Mouse (Mus musculus) c-Kit-negative CD71-positive TER-119-positive erythroid progenitor cells, embryonic 14.5 days (primary cell): Measurements from ENCODE around the gene Scgb1a1.
A peak's percentile ranks its signal among the peaks of the same experiment; 100 is the strongest.
"Not testable (repeated sequence)": the region's sequence is repeated elsewhere in the genome, so short reads cannot be mapped to it uniquely, and the experiment has no call there.

ENCODE experiments used
- DNase-seq: peaks from one replicate; pipeline ENCODE4 v3.0.0-alpha.2; 2013; ENCODE audit warnings: low read depth, low spot score

Scgb1a1 gene

GRCm38 (mm10) chr19:9100297-9101061 is 12.7 kb upstream of the Scgb1a1 start:
- DNase-seq, result no peak

- DNase-seq, result no peak
Measured at GRCm38 (mm10) chr19:9099751-9100150, 12.0 kb upstream of the Scgb1a1 start.

DNA sequence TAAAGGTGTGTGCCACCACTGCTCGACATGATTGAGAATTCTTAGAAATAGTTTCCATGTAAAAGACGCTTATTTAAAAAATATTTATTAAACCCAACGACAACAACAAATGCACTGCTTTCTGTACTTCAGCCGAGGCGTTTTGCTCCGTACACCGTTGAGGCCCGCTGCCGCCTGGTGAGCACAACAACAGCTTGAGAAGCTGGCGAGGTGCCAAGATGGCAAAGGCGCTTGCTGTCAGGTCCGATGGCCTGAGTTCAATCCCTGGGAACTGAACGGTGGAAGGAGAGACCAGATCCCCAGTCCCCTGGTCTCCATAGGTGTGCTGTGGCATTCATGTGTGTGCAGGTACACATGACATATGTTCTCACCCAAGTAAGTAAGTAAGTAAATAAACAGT is 9.7 kb upstream of the Scgb1a1 start:
- no peak for DNase-seq

DNA sequence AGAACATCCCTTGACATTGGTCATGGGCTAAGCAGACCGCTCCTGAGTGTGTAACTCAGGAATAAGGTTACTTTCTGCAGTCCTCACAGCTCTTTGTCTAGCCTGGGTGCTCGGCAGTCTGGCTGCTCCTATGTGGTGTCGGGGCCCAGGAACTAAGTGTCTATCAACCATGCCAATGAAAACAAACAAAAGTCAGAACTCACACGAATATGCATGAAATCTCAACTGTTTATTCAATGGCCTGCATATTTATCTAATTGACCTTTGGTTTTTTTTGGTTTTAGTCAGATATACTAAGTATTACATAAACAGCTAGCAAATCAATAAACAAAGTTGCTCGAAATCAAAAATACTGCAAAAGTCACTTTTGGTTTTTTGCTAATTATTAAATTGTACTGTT is 7.4 kb upstream of the Scgb1a1 start:
- DNase-seq, result no peak

GRCm38 (mm10) chr19:9090709-9091108 is 3.0 kb upstream of the Scgb1a1 start:
- DNase-seq, result no peak

- no peak for DNase-seq
Measured at GRCm38 (mm10) chr19:9090191-9090590, 2.4 kb upstream of the Scgb1a1 start.

DNA sequence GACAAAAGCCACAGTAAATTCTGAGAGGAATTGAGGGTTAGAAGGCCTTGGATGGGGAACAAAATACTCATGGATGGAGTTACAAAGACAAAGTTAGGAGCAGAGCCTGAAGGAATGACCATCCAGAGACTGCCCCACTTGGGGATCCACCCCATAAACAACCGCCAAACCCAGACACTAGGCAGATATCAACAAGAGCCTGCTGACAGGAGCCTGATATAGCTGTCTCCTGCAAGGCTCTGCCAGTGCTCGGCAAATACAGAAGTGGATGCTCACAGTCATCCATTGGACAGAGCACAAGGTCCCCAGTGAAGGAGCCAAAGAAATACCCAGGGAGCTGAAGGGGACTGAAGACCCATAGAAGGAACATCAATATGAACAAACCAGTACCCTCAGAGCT is 3.9 kb downstream of the Scgb1a1 start:
- DNase-seq, result not testable (repeated sequence)

DNA sequence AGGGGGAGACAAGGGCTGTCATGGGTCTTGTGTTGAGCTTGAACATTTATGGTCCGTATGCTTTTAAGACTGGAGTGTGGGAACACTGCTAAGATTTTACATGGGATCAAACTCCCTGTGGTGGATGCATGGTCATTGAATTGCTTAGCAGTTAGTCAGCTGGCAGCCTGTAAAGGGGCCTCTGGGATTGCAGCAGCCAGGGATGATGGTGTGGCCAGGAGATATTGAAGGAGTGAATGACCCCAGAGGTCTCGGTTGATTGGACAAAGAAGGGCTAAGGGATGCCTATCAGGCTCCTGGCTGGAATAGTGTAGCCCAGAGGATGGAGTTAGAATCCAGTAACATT is 4.8 kb downstream of the Scgb1a1 start:
- no peak for DNase-seq

GRCm38 (mm10) chr19:9082191-9083009 is 5.4 kb downstream of the Scgb1a1 start:
- DNase-seq, result peak; percentile 54

GRCm38 (mm10) chr19:9081311-9082190 is 6.2 kb downstream of the Scgb1a1 start:
- no peak for DNase-seq

GRCm38 (mm10) chr19:9079916-9080315 is 7.8 kb downstream of the Scgb1a1 start:
- DNase-seq, result no peak

GRCm38 (mm10) chr19:9076982-9077660 is 10.6 kb downstream of the Scgb1a1 start:
- DNase-seq, result no peak

DNA sequence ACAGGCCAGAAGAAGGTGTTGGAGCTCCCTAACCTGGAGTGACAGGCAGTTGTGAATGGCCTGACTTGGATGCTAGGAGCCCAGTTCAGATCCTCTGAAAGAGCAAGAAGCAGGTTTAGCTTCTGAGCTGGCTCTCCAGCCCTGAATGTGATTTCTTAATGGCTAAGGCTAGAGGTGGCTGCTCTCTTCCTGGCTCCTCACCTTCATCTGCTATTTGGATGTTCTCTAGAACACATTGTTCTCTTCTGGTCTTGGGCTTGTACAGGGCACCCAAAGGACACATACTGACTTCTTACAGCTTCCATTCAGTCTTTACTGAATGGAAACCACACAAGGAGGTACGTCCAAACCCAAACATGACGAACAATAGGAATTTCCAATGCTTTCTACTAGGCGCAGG is 11.7 kb downstream of the Scgb1a1 start:
- no peak for DNase-seq

DNA sequence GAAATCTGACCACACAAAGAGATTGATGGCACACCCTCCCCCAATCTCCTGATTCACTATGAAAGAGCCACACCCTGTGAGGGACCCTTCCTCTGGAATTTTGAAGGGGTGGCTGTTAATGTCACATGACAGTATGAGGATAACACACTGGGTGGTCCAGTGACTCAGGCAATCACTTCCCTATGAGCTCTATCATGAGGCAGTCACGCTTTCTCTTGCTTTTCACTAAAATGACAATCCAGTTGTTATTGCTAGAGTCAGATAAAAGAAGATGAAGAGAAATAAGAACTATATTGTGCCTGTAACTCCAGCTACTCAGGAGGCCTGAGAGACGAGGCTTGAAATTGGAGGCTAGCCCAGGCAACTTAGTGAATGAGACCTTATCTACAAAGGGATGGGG is 12.2 kb downstream of the Scgb1a1 start:
- no peak for DNase-seq

GRCm38 (mm10) chr19:9074424-9074823 is 13.3 kb downstream of the Scgb1a1 start:
- DNase-seq, result no peak

- DNase-seq, result no peak
Measured at GRCm38 (mm10) chr19:9073776-9074411, 13.9 kb downstream of the Scgb1a1 start.

GRCm38 (mm10) chr19:9072157-9072530 is 15.6 kb downstream of the Scgb1a1 start:
- no peak for DNase-seq

DNA sequence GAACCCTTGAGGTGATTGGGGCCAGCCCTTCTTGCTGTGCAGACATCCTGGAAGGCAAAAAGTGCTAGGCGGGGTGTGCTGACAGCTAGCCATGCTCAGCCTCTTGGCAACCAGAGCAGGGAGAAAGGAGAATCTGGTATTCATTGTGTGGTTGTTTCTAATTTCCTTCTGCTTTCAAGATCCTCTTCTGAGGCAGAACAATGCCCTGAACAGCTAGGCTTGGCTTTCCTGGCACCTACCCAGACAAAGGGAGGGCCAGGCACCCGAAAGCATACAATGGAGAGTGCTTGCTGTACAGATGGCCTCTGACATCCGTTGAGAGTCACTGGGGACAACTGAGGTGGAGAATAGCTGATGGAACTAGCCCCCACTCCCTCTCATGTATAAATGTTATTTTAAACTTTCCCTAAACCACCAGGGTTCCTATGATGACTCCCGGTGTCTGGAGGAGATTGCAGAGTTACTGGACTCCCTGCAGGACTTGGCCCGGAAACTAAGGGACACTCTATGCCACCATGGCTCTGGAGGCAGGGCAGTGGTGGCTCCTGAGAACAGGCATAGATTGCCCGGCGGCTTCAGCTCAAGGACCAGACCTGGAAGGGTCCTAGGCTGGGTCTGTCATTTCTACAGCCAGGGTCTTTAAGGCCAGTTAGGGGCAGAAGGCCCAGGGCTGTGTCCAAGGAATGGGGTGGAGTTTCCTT is 16.2 kb downstream of the Scgb1a1 start:
- no peak for DNase-seq

- DNase-seq, result no peak
Measured at GRCm38 (mm10) chr19:9070316-9070715, 17.4 kb downstream of the Scgb1a1 start.

DNA sequence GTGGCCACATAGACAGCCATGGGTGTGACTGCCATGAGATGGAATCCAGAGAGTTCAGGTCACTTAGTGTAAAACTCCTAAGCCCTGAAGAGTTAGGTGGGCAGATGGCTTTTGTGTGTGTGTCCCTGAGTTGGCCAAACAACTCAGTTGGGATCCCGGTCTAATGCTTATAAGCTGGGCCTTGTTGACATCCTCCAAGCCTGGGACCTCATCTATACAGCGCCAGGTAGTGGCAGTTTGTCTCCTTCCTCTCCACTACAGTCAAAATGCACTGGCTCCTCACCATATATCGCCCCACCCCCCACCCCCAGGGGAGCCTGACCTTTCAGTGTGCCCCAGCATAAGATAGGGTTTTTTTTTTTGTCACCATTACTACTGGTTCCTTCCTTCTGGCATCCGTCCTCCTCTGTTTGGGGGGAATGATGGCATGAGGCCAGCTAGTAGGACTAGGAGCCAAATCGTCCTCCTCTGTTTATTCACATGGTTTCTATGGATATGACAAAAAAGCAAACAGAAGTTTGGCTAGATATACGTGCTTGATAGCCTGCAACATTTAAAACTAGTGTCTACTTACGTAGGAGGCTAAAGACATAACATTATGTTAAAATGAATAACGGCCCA is 18.0 kb downstream of the Scgb1a1 start:
- no peak for DNase-seq
